Mouse (Mus musculus) kidney, postnatal 0 days (tissue): Measurements from ENCODE around the gene Odf2l. TPM values are rescaled to one million over a fixed set of nuclear protein-coding genes. Genes with fewer than 3 reads are reported as not detected.

ENCODE experiments used
- ATAC-seq: fragments of 200-750 bp; cut with Nextera tagmentation; replicated peaks from 2 replicates; pipeline ENCODE4 v1.8.0; 2017; ENCODE audit warnings: low read depth, moderate number of reproducible peaks, moderate TSS enrichment, moderate library complexity; ENCODE audit not compliant: low FRiP score
- DNase-seq: peaks from one replicate; pipeline ENCODE4 v3.0.0-alpha.2; 2016; ENCODE audit warnings: low spot score
- H3K27ac ChIP-seq: fragments of 300-500 bp; sonication (generic); 2 replicates; pipeline ENCODE4 v1.5.1; 2014; ENCODE audit warnings: mild to moderate bottlenecking
- H3K27me3 ChIP-seq: fragments of 300-500 bp; sonication (generic); 2 replicates; pipeline ENCODE4 v1.6.1; 2014; ENCODE audit warnings: low read length, mixed read lengths; ENCODE audit not compliant: insufficient read depth
- H3K36me3 ChIP-seq: fragments of 300-500 bp; sonication (generic); 2 replicates; pipeline ENCODE4 v1.6.1; 2014; ENCODE audit warnings: low read length, mixed read lengths; ENCODE audit not compliant: insufficient read depth
- H3K4me1 ChIP-seq: fragments of 300-500 bp; sonication (generic); replicated peaks from 2 replicates; pipeline ENCODE4 v1.6.1; 2014; ENCODE audit warnings: antibody characterized with exemption, low read length, mixed read lengths; ENCODE audit not compliant: insufficient read depth
- H3K4me2 ChIP-seq: fragments of 300-500 bp; sonication (generic); 2 replicates; pipeline ENCODE4 v1.6.1; 2014; ENCODE audit warnings: mild to moderate bottlenecking, low read length, moderate library complexity, mixed read lengths
- H3K4me3 ChIP-seq: fragments of 300-500 bp; sonication (generic); replicated peaks from 2 replicates; pipeline ENCODE4 v1.5.1; 2014; ENCODE audit warnings: low read depth, low read length
- H3K9ac ChIP-seq: fragments of 300-500 bp; sonication (generic); 2 replicates; pipeline ENCODE4 v1.6.1; 2014; ENCODE audit warnings: low read depth, low read length
- H3K9me3 ChIP-seq: fragments of 300-500 bp; sonication (generic); replicated peaks from 2 replicates; pipeline ENCODE4 v1.6.1; 2016; ENCODE audit warnings: low read length, inconsistent platforms, mixed read lengths
- CTCF ChIP-seq: IDR thresholded peaks from 2 replicates; pipeline ENCODE4 v1.5.1; 2016; ENCODE audit warnings: antibody characterized with exemption, low read depth, mild to moderate bottlenecking, moderate library complexity
- WGBS: fragments of 180-500 bp; shearing (Covaris S2); extraction: QIAGEN DNeasy Blood & Tissue Kit; methylation state at CpG from one replicate; pipeline ENCODE4 v1.1.7; 2014; 5-methylcytosine and 5-hydroxymethylcytosine counted together
- polyA plus RNA-seq: library from polyadenylated mRNA; unstranded; fragments of >200 nt; fragmentation: Nextera tagmentation; extraction: Ambion mirVana; gene quantifications from 2 replicates; pipeline ENCODE4 v1.2.1, GENCODE M21; 2015

Gene Odf2l
- polyA plus RNA-seq, 1 experiment from 2014 or later: 15.3 TPM

- H3K4me3 ChIP-seq: no peak overlapping the region
- no peak for ATAC-seq
- H3K4me2 ChIP-seq: no peak overlapping the region
- H3K27ac ChIP-seq: no peak overlapping the region
- no peaks in the 10 kb centered on the region for H3K4me1 ChIP-seq
- H3K9ac ChIP-seq: no peak overlapping the region
- TF ChIP-seq CTCF: no peak
- no peaks in the 10 kb centered on the region for H3K9me3 ChIP-seq
- no peaks in the 10 kb centered on the region for H3K36me3 ChIP-seq
- no peak for DNase-seq
- H3K27me3 ChIP-seq: no peaks in the 10 kb centered on the region
- 78% methylated on average over 14 of the region's 14 CpGs for WGBS
Observed at GRCm38 (mm10) chr3:145086180-145086579, 32.2 kb upstream of the Odf2l start.

- Histone ChIP-seq H3K4me1 (no peaks in the 10 kb centered on the region), H3K4me3 (no peak overlapping the region), H3K36me3 (no peaks in the 10 kb centered on the region), H3K9ac (no peak overlapping the region), H3K4me2 (no peak overlapping the region), H3K27me3 (no peaks in the 10 kb centered on the region), H3K9me3 (no peaks in the 10 kb centered on the region), H3K27ac (no peak overlapping the region)
- 35% methylated on average over 8 of the region's 8 CpGs for WGBS
- ATAC-seq (no peak), DNase-seq (no peak)
- no peak for TF ChIP-seq CTCF
Observed at GRCm38 (mm10) chr3:145087857-145088598, 30.4 kb upstream of the Odf2l start.

- Histone ChIP-seq H3K4me1 (no peaks in the 10 kb centered on the region), H3K9me3 (no peaks in the 10 kb centered on the region), H3K36me3 (no peaks in the 10 kb centered on the region), H3K27ac (0 out of 2 replicates have a peak within 1 kb of the TSS, but pooled peaks have one; percentile 6), H3K9ac (no peak within 1 kb of the TSS), H3K4me3 (no peak within 1 kb of the TSS), H3K4me2 (no peak within 1 kb of the TSS), H3K27me3 (no peaks in the 10 kb centered on the region)
- DNase-seq: no peak
- no peak for TF ChIP-seq CTCF
- 49% methylated on average over 6 of the region's 6 CpGs for WGBS
- no peak for ATAC-seq
Observed at GRCm38 (mm10) chr3:145099291-145099690, 19.1 kb upstream of the Odf2l start, which contains the start of gene Clca2. Gene Clca2, minus strand, starts transcription at chr3:145099443.

- Histone ChIP-seq H3K4me1 (no peaks in the 10 kb centered on the region), H3K4me2 (no peak overlapping the region), H3K27ac (peak overlapping the region; percentile 22; the same call in 1 of the 2 replicates), H3K4me3 (no peak overlapping the region), H3K27me3 (no peaks in the 10 kb centered on the region), H3K9ac (no peak overlapping the region), H3K36me3 (no peaks in the 10 kb centered on the region), H3K9me3 (no peaks in the 10 kb centered on the region)
- WGBS: 75% methylated on average over 9 of the region's 9 CpGs
- ATAC-seq: peak; percentile 54; the same call in 1 of the 2 replicates
- no peak for TF ChIP-seq CTCF
- DNase-seq: peak; percentile 44
Observed at GRCm38 (mm10) chr3:145101891-145102555, 16.4 kb upstream of the Odf2l start.

GRCm38 (mm10) chr3:145103321-145103720 lies 15.1 kb upstream of the Odf2l start:
- Histone ChIP-seq H3K4me3 (no peak overlapping the region), H3K36me3 (no peaks in the 10 kb centered on the region), H3K9me3 (no peaks in the 10 kb centered on the region), H3K4me1 (no peaks in the 10 kb centered on the region), H3K27me3 (no peaks in the 10 kb centered on the region), H3K4me2 (no peak overlapping the region), H3K27ac (no peak overlapping the region), H3K9ac (no peak overlapping the region)
- WGBS: 72% methylated on average over 2 of the region's 2 CpGs
- no peak for ATAC-seq
- TF ChIP-seq CTCF: no peak
- no peak for DNase-seq

- Histone ChIP-seq H3K36me3 (no peaks in the 10 kb centered on the region), H3K9ac (no peak overlapping the region), H3K9me3 (no peaks in the 10 kb centered on the region), H3K27ac (no peak overlapping the region), H3K4me3 (no peak overlapping the region), H3K4me2 (no peak overlapping the region), H3K27me3 (no peaks in the 10 kb centered on the region), H3K4me1 (no peaks in the 10 kb centered on the region)
- no peak for TF ChIP-seq CTCF
- 54% methylated on average over 5 of the region's 5 CpGs for WGBS
- DNase-seq: no peak
- no peak for ATAC-seq
Observed at GRCm38 (mm10) chr3:145103770-145104169, 14.6 kb upstream of the Odf2l start.
